Mouse (Mus musculus) midbrain, embryonic 14.5 days (tissue): ENCODE measurements at regions not wholly inside any gene's neighbourhood (a gene's known extent, or its start where the extent isn't known, plus 50 kb on each side); places are given as distances from the start of the nearest gene placed in this dataset.

Experiments used
- ATAC-seq: fragments of 200-750 bp; cut with Nextera tagmentation; 2 replicates; pipeline ENCODE4 v1.8.0; 2017; ENCODE audit warnings: moderate number of reproducible peaks, moderate library complexity; ENCODE audit not compliant: low FRiP score, low TSS enrichment
- DNase-seq: peaks from one replicate; pipeline ENCODE4 v3.0.0-alpha.2; 2015
- H3K27ac ChIP-seq: fragments of 300-500 bp; sonication (generic); replicated peaks from 2 replicates; pipeline ENCODE4 v1.5.1; 2014; ENCODE audit warnings: mild to moderate bottlenecking, low read depth, low read length, moderate library complexity
- H3K27me3 ChIP-seq: fragments of 300-500 bp; sonication (generic); 2 replicates; pipeline ENCODE4 v1.6.1; 2014; ENCODE audit warnings: low read length, control low read depth, mixed read lengths; ENCODE audit not compliant: control insufficient read depth, insufficient read depth
- H3K36me3 ChIP-seq: fragments of 300-500 bp; sonication (generic); 2 replicates; pipeline ENCODE4 v1.6.1; 2014; ENCODE audit warnings: low read length, control low read depth; ENCODE audit not compliant: control insufficient read depth, insufficient read depth
- H3K4me1 ChIP-seq: fragments of 300-500 bp; sonication (generic); 2 replicates; pipeline ENCODE4 v1.6.1; 2014; ENCODE audit warnings: mild to moderate bottlenecking, antibody characterized with exemption, low read length, control low read depth; ENCODE audit not compliant: control insufficient read depth, insufficient read depth
- H3K4me2 ChIP-seq: fragments of 300-500 bp; sonication (generic); 2 replicates; pipeline ENCODE4 v1.6.1; 2014; ENCODE audit warnings: mild to moderate bottlenecking, low read length, moderate library complexity
- H3K4me3 ChIP-seq: fragments of 300-500 bp; sonication (generic); replicated peaks from 2 replicates; pipeline ENCODE4 v1.5.1; 2014; ENCODE audit warnings: low read depth, low read length
- H3K9ac ChIP-seq: fragments of 300-500 bp; sonication (generic); replicated peaks from 2 replicates; pipeline ENCODE4 v1.6.1; 2014; ENCODE audit warnings: mild to moderate bottlenecking, low read length, moderate library complexity
- H3K9me3 ChIP-seq: fragments of 300-500 bp; sonication (generic); 2 replicates; pipeline ENCODE4 v1.6.1; 2016; ENCODE audit warnings: low read length, control low read depth, mixed read lengths; ENCODE audit not compliant: control insufficient read depth
- WGBS: fragments of 180-500 bp; shearing (Covaris S2); extraction: QIAGEN DNeasy Blood & Tissue Kit; methylation state at CpG from one replicate; pipeline ENCODE4 v1.1.7; 2014; 5-methylcytosine and 5-hydroxymethylcytosine counted together

DNA sequence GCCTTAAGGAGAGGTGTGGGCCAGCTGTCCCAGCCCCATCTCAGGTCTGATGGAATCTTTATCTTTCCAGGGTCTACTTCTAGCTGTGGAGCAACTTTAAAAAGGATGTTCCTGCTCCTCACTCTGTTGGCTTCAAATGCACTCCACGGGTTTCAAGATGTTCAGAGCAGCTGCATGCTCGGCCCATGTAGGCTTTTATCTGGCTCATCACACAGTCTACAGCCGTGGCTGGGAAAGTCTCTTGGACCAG, 61.2 kb upstream of the Cpm start:
- Histone ChIP-seq H3K4me2 (no peak overlapping the region), H3K9ac (no peak overlapping the region), H3K9me3 (no peaks in the 10 kb centered on the region), H3K4me1 (peaks cover 9% of the 10 kb centered on the region; the same call in 1 of the 2 replicates), H3K27me3 (peaks cover 16% of the 10 kb centered on the region), H3K4me3 (no peak overlapping the region), H3K27ac (no peak overlapping the region), H3K36me3 (no peaks in the 10 kb centered on the region)
- ATAC-seq = no peak
- 89% methylated on average over 3 of the region's 3 CpGs for WGBS
- DNase-seq = no peak

DNA sequence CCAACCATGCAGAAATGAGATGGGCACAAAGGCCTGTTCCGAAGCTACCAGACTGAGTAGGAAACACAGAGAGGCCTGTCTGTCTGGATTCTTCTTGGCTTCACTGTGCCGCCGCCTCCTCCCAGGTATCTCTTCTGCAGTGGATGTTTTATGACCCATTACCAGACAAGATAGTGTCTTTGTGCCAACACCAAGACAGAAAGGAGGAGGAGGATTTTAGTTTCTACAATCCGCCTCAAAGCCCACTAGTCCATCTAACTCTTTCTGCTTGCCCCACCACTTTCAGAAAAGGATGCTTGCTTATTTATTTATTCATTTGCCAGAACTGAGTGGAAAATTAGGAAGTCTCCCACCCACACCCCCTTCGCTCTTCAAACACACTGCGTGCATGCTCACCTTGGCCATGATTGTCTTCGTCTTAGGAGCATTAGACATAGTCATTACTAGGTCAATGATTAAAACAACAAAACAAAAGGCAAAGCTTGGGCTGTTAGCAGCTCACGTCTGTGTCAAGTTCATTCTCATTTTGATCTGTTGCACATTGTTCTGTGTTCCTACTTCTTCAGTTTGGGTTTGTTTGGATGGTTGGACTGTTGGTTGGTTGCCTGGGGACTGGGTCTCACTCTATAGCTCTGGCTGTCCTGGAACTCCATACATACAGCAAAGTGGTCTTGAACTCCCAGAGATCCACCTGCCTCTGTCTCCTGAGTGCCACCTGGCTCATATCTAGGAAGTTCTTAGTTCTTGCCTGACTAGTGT, 61.7 kb upstream of the Cpm start:
- H3K4me2 ChIP-seq = no peak overlapping the region
- H3K27me3 ChIP-seq = peaks cover 11% of the 10 kb centered on the region
- no peak overlapping the region for H3K4me3 ChIP-seq
- H3K9me3 ChIP-seq = no peaks in the 10 kb centered on the region
- H3K4me1 ChIP-seq = peaks cover 9% of the 10 kb centered on the region; the same call in 1 of the 2 replicates
- 94% methylated on average over 8 of the region's 8 CpGs for WGBS
- H3K27ac ChIP-seq = no peak overlapping the region
- ATAC-seq (no peak), DNase-seq (no peak)
- no peaks in the 10 kb centered on the region for H3K36me3 ChIP-seq
- H3K9ac ChIP-seq = no peak overlapping the region

DNA sequence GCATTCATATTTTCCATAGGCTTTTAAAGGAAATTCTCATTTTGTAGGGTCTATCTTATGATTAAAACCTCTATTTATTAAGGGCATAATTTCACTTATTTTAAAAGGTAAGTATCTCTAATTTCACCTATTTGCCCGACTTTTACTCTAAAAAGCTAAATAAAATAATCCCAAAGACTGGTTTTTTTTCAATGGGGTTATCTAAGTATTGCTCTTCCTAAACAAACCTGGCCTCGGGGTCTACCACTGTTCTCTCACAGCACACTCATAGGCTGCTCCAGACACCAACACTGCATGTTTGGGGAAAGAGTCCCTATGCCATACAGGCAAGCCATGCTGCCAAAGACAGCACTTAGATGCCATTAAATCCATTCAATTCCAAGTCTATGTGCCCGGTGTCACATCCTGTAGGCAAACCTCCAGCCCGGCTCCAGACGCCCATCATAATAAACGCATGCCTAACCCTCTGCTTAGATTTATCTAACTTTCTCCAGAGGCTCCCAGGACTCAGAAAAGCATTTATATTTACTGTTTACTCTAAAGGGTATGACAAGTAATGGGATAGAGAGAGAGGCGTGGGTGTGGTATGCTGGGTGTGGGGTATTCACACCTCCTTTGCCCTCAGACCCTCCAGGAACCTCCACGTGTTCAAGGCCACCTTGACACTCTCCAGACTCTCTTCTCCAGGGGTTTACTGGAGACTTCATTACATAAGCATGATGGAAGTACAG, 62.5 kb upstream of the Cpm start:
- H3K9me3 ChIP-seq = no peaks in the 10 kb centered on the region
- DNase-seq (no peak), ATAC-seq (no peak)
- peaks cover 4% of the 10 kb centered on the region; the same call in 1 of the 2 replicates for H3K27me3 ChIP-seq
- no peak overlapping the region for H3K9ac ChIP-seq
- 92% methylated on average over 8 of the region's 8 CpGs for WGBS
- H3K4me3 ChIP-seq = no peak overlapping the region
- no peak overlapping the region for H3K4me2 ChIP-seq
- H3K27ac ChIP-seq = no peak overlapping the region
- peaks cover 7% of the 10 kb centered on the region; the same call in 1 of the 2 replicates for H3K4me1 ChIP-seq
- H3K36me3 ChIP-seq = no peaks in the 10 kb centered on the region

DNA sequence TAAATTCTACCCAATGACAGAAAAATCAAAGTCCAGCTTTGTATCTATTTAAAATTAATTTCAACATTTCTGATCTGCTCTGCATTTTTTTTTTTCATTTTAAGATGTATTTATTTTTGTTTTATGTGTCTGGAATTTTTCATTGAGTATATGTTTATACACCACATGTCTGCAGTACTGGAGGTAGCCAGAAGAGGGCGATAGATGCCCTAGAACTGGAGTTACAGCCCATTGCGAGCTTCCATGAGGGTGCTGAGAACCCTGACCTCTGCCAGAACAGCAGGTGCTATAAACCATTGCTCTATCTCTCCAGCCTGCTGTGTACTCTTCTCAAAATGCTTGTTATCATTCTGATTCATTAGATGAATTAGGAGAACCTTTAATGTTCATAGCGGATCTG, 63.1 kb upstream of the Cpm start:
- Histone ChIP-seq H3K9me3 (no peaks in the 10 kb centered on the region), H3K4me3 (no peak overlapping the region), H3K4me1 (peaks cover 4% of the 10 kb centered on the region; the same call in 1 of the 2 replicates), H3K27me3 (0 out of 2 replicates have a peak, but pooled peaks cover 4% of the 10 kb centered on the region), H3K27ac (no peak overlapping the region), H3K36me3 (no peaks in the 10 kb centered on the region), H3K9ac (no peak overlapping the region), H3K4me2 (no peak overlapping the region)
- 91% methylated on average over 3 of the region's 3 CpGs for WGBS
- ATAC-seq = no peak
- no peak for DNase-seq

DNA sequence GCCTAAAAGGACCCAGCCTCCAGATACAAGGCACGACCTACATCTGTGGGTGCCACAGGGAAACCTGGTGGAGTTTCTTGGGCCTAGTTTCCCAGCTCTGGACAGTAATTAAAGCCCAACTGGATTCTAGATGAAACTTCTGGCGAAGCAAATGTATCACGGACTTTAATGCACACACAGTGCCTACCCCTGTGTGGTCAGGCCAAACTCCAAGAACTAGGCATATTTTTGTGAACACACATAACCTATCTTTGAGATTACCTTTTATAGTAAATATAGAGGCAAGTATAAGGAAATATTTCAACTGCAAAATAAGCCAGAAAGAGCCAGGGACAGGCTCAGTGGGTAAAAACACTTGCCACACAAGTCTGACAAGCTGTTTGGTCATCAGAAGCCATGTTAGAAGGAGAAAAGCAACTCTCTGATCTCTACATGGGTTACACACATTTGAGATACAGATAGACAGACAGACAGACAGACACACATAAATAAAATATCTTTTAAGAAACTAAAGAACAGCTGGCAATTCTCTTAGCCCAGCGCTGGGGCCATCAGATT, 63.7 kb upstream of the Cpm start:
- no peaks in the 10 kb centered on the region for H3K9me3 ChIP-seq
- H3K4me2 ChIP-seq = no peak overlapping the region
- H3K27me3 ChIP-seq = 0 out of 2 replicates have a peak, but pooled peaks cover 4% of the 10 kb centered on the region
- H3K27ac ChIP-seq = no peak overlapping the region
- H3K4me1 ChIP-seq = no peaks in the 10 kb centered on the region
- DNase-seq (no peak), ATAC-seq (no peak)
- no peaks in the 10 kb centered on the region for H3K36me3 ChIP-seq
- no peak overlapping the region for H3K4me3 ChIP-seq
- no peak overlapping the region for H3K9ac ChIP-seq
- 92% methylated on average over 4 of the region's 4 CpGs for WGBS

DNA sequence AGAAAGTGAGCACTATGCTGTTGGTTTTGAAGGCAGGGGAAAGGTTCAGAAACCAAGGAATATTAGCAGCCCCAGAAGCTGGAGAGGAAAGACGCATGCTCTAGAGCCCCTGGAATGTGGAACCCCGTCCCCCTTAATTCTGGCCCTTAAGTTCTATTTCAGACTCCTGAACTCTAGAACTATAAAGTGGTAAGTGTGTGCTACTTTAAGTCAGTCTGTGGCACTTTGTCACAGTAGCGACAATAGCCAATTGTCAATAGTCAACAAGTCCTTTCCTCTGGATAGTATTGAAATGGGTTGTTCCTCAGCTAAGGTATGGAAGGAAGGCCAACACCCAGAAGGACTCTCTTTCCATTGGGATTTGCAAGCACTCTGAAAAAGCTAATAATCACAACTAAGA, 64.2 kb upstream of the Cpm start:
- WGBS = 96% methylated on average over 3 of the region's 3 CpGs
- DNase-seq (no peak), ATAC-seq (no peak)
- H3K9me3 ChIP-seq = no peaks in the 10 kb centered on the region
- 0 out of 2 replicates have a peak, but pooled peaks cover 4% of the 10 kb centered on the region for H3K27me3 ChIP-seq
- H3K4me3 ChIP-seq = no peak overlapping the region
- no peak overlapping the region for H3K4me2 ChIP-seq
- H3K36me3 ChIP-seq = no peaks in the 10 kb centered on the region
- no peaks in the 10 kb centered on the region for H3K4me1 ChIP-seq
- no peak overlapping the region for H3K27ac ChIP-seq
- H3K9ac ChIP-seq = no peak overlapping the region

DNA sequence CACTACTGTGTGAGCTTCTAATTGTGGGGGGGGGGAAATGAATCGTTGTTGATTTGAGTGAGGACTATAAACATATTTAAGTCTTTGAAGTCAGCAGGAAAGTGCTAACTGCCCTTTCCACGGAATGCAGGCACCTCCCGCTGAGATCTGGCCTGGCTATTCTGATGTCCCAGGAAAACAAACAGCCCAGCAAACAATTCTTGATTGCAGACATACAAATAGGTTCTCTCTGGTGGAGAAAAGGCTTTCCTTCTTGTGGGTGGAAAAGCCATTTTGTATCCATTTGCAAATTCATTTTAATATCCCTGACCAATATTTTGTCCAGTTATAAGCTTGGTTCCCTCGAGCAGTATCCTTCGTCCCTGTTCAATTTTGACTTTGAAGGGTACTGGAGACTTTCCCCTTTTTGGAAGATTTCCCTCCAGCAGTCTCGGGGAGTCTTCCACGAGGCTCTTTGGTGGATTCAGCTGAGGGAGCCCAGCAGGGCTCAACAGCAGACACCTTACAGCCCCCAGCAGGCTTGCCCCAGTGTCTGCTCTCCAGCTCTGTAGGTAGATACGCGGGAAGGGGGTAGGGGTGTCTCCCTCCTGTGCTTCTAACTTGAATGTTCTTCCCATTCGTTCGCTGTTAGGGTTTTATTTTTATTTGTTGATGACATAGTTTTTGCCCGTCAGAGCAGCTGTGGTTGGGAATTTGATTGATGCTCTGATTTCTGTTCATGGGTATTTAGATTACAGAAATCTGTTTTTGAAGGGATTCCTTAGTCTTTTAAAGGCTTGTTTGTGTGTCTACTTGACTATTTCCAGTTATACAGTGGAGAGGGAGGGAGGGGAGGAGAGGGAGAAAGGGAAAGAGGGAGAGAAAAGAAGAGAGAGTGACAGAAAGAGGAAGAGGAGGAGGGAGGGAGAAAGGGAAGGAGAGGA, 64.9 kb upstream of the Cpm start:
- H3K4me1 ChIP-seq = no peaks in the 10 kb centered on the region
- H3K9ac ChIP-seq = no peak overlapping the region
- 40% methylated on average over 12 of the region's 12 CpGs for WGBS
- no peak for ATAC-seq
- no peak for DNase-seq
- no peak overlapping the region for H3K4me2 ChIP-seq
- H3K4me3 ChIP-seq = no peak overlapping the region
- H3K27ac ChIP-seq = no peak overlapping the region
- H3K27me3 ChIP-seq = 0 out of 2 replicates have a peak, but pooled peaks cover 2% of the 10 kb centered on the region
- H3K9me3 ChIP-seq = no peaks in the 10 kb centered on the region
- H3K36me3 ChIP-seq = no peaks in the 10 kb centered on the region

DNA sequence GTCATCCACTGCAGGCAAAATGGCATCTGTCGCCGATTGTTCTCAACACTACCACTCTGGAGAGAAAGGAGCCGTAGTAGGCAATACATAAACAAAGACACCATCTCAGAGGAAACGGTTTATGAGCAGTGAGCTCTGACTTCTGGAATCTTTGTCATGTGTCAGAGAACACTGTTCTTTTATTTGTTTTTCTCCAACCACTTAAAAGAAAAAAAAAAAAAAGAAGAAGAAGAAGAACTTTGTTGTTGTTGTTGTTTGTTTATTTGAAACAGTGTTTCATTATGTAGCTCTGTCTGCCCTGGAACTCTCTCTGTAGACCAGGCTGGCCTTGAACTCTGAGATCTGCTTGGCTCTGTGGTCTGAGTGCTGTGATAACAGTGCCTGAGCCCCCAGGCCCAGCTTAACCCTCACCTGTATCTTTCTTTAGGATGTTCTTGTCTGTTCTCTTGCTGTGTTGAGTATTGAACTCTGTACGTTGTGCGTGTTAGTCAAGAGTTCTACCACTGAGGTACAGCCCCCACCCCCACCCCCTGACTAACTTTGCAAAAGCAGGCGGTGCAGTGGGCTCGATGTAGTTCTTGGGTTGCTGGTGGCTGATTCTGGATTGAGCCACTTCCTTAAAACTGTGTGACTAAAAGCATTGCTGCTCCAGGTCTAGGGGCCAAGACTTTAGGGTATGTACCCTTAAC, 65.7 kb upstream of the Cpm start:
- no peak overlapping the region for H3K9ac ChIP-seq
- H3K36me3 ChIP-seq = no peaks in the 10 kb centered on the region
- DNase-seq (no peak), ATAC-seq (no peak)
- no peak overlapping the region for H3K27ac ChIP-seq
- H3K4me2 ChIP-seq = no peak overlapping the region
- no peaks in the 10 kb centered on the region for H3K27me3 ChIP-seq
- no peaks in the 10 kb centered on the region for H3K4me1 ChIP-seq
- H3K9me3 ChIP-seq = no peaks in the 10 kb centered on the region
- H3K4me3 ChIP-seq = no peak overlapping the region
- WGBS = 79% methylated on average over 8 of the region's 8 CpGs
